Mouse (Mus musculus): ENCODE data around the gene P2rx6.
"Not testable (repeated sequence)": the region's sequence is repeated elsewhere in the genome, so short reads cannot be mapped to it uniquely, and the experiment has no call there.

Gene P2rx6

GRCm38 (mm10) chr16:17558811-17559210 lies 2.9 kb upstream of the P2rx6 start:
- in situ Hi-C loops (cut with MboI; ENCODE audit: low pct_unique_long_range_greater_than_20kb in 1 of 2, low sequenced_read_pairs in 2 of 2, unreplicated experiment in 1 of 2) = no loop called here

GRCm38 (mm10) chr16:17559396-17560027 lies 2.2 kb upstream of the P2rx6 start:
- in situ Hi-C loops (cut with MboI; ENCODE audit: low pct_unique_long_range_greater_than_20kb in 1 of 2, low sequenced_read_pairs in 2 of 2, unreplicated experiment in 1 of 2) = no loop called here

GRCm38 (mm10) chr16:17561128-17561750 lies 446 bp upstream of the P2rx6 start, which contains the start of gene Lrrc74b:
TSS of gene Lrrc74b (minus strand) at chr16:17561247.
- in situ Hi-C loops (cut with MboI; ENCODE audit: low pct_unique_long_range_greater_than_20kb in 1 of 2, low sequenced_read_pairs in 2 of 2, unreplicated experiment in 1 of 2) = no loop called here

GRCm38 (mm10) chr16:17563580-17563979 lies 1.9 kb downstream of the P2rx6 start:
- in situ Hi-C loops (cut with MboI; ENCODE audit: low pct_unique_long_range_greater_than_20kb in 1 of 2, low sequenced_read_pairs in 2 of 2, unreplicated experiment in 1 of 2) = no loop called here

- in situ Hi-C loops (cut with MboI; ENCODE audit: low pct_unique_long_range_greater_than_20kb in 1 of 2, low sequenced_read_pairs in 2 of 2, unreplicated experiment in 1 of 2) = no loop called here
Observed at GRCm38 (mm10) chr16:17564221-17564620, 2.5 kb downstream of the P2rx6 start.

- in situ Hi-C loops (cut with MboI; ENCODE audit: low pct_unique_long_range_greater_than_20kb in 1 of 2, low sequenced_read_pairs in 2 of 2, unreplicated experiment in 1 of 2) = no loop called here
Observed at GRCm38 (mm10) chr16:17564771-17565170, 3.1 kb downstream of the P2rx6 start.

GRCm38 (mm10) chr16:17566186-17566585 lies 4.5 kb downstream of the P2rx6 start:
- in situ Hi-C loops (cut with MboI; ENCODE audit: low pct_unique_long_range_greater_than_20kb in 1 of 2, low sequenced_read_pairs in 2 of 2, unreplicated experiment in 1 of 2) = no loop called here

GRCm38 (mm10) chr16:17575870-17576824 lies 14.5 kb downstream of the P2rx6 start:
- in situ Hi-C loops (cut with MboI; ENCODE audit: low pct_unique_long_range_greater_than_20kb in 1 of 2, low sequenced_read_pairs in 2 of 2, unreplicated experiment in 1 of 2) = no loop called here

- in situ Hi-C loops (cut with MboI; ENCODE audit: low pct_unique_long_range_greater_than_20kb in 1 of 2, low sequenced_read_pairs in 2 of 2, unreplicated experiment in 1 of 2) = no loop called here
Observed at GRCm38 (mm10) chr16:17576825-17577215, 15.1 kb downstream of the P2rx6 start.

- in situ Hi-C loops (cut with MboI; ENCODE audit: low pct_unique_long_range_greater_than_20kb in 1 of 2, low sequenced_read_pairs in 2 of 2, unreplicated experiment in 1 of 2) = no loop called here
Observed at GRCm38 (mm10) chr16:17583064-17583463, 21.4 kb downstream of the P2rx6 start, which contains the start of gene Slc7a4. TSS of gene Slc7a4 (minus strand) at chr16:17583214.

- in situ Hi-C loops (cut with MboI; ENCODE audit: low pct_unique_long_range_greater_than_20kb in 1 of 2, low sequenced_read_pairs in 2 of 2, unreplicated experiment in 1 of 2) = no loop called here
Observed at GRCm38 (mm10) chr16:17584555-17584954, 22.9 kb downstream of the P2rx6 start.

GRCm38 (mm10) chr16:17590731-17591130 lies 29.0 kb downstream of the P2rx6 start:
- in situ Hi-C loops (cut with MboI; ENCODE audit: low pct_unique_long_range_greater_than_20kb in 1 of 2, low sequenced_read_pairs in 2 of 2, unreplicated experiment in 1 of 2) = no loop called here

- in situ Hi-C loops (cut with MboI; ENCODE audit: low pct_unique_long_range_greater_than_20kb in 1 of 2, low sequenced_read_pairs in 2 of 2, unreplicated experiment in 1 of 2) = no loop called here
Observed at GRCm38 (mm10) chr16:17600944-17601562, 39.4 kb downstream of the P2rx6 start.

GRCm38 (mm10) chr16:17604941-17605340 lies 43.3 kb downstream of the P2rx6 start:
- in situ Hi-C loops (cut with MboI; ENCODE audit: low pct_unique_long_range_greater_than_20kb in 1 of 2, low sequenced_read_pairs in 2 of 2, unreplicated experiment in 1 of 2) = no loop called here

GRCm38 (mm10) chr16:17605684-17606083 lies 44.0 kb downstream of the P2rx6 start:
- in situ Hi-C loops (cut with MboI; ENCODE audit: low pct_unique_long_range_greater_than_20kb in 1 of 2, low sequenced_read_pairs in 2 of 2, unreplicated experiment in 1 of 2) = no loop called here

- in situ Hi-C loops (cut with MboI; ENCODE audit: low pct_unique_long_range_greater_than_20kb in 1 of 2, low sequenced_read_pairs in 2 of 2, unreplicated experiment in 1 of 2) = no loop called here
Observed at GRCm38 (mm10) chr16:17611383-17611782, 49.7 kb downstream of the P2rx6 start.

GRCm38 (mm10) chr16:17614740-17615139 lies 53.1 kb downstream of the P2rx6 start:
- in situ Hi-C loops (cut with MboI; ENCODE audit: low pct_unique_long_range_greater_than_20kb in 1 of 2, low sequenced_read_pairs in 2 of 2, unreplicated experiment in 1 of 2) = not testable (repeated sequence)

- in situ Hi-C loops (cut with MboI; ENCODE audit: low pct_unique_long_range_greater_than_20kb in 1 of 2, low sequenced_read_pairs in 2 of 2, unreplicated experiment in 1 of 2) = no loop called here
Observed at GRCm38 (mm10) chr16:17616212-17616611, 54.5 kb downstream of the P2rx6 start.
